Comparison of ENCODE assay signal across 15 mouse cellular contexts in the genomic region with DNA sequence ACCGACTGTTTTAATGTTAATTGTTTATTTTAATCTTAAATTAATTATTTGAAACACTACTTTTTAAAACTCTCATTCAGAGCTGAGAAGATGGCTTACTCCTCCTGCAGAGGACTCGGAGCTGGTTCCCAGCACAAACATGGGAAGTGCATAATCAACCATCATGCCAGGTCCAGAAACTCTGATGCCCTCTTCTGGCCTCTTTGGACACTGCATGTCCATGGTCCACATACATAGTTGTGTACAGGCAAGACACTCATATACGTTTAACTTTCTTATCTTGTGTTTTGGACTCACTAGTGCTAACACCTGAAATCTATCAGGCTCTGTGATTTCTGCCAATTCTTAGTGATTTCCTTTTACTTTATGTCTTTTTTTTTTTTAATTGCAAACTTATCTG. TPM values are rescaled to one million over a fixed set of nuclear protein-coding genes. Genes with fewer than 3 reads are reported as not detected.
DNase-seq lines count a peak whose midpoint lies in the region; ATAC-seq and TF ChIP-seq lines count a peak whose summit lies in the region.
"Had no signal": no experiment of that assay in that cellular context is flagged by ENCODE, and none has a peak within 500 bp of the region (broad histone marks: within the 10 kb centered on the region; RNA-seq: fewer than 3 reads in every experiment).

No protein-coding gene starts in this region.

- no peak overlapping the region for H3K9ac ChIP-seq in heart, adult 2 months (ENCODE audit: low read depth, low read length)
- no peak overlapping the region for H3K9ac ChIP-seq in stomach, postnatal 0 days (ENCODE audit: low read length)
- H3K9ac ChIP-seq: embryonic facial prominence, embryonic 13.5 days; heart, embryonic 12.5 days; midbrain, embryonic 13.5 days had no signal

- H3K36me3 ChIP-seq in heart, adult 2 months (ENCODE audit: control insufficient read depth, insufficient read depth, low read length) = no peaks in the 10 kb centered on the region
- H3K36me3 ChIP-seq in stomach, postnatal 0 days (ENCODE audit: control insufficient read depth, insufficient read depth, low read length) = no peaks in the 10 kb centered on the region
- H3K36me3 ChIP-seq: embryonic facial prominence, embryonic 13.5 days; heart, embryonic 12.5 days; hindbrain, embryonic 10.5 days; midbrain, embryonic 13.5 days had no signal

- H3K4me2 ChIP-seq in stomach, postnatal 0 days (replicated peaks; ENCODE audit: low read depth) = no peak overlapping the region
- H3K4me2 ChIP-seq: embryonic facial prominence, embryonic 13.5 days; heart, embryonic 12.5 days; midbrain, embryonic 13.5 days had no signal

- peak; percentile 33 for TF ChIP-seq CTCF in heart, adult 2 months (IDR thresholded peaks at IDR 0.05)
- TF ChIP-seq CTCF in stomach, postnatal 0 days (IDR thresholded peaks at IDR 0.05; ENCODE audit: low read depth) = peak; percentile 27
- TF ChIP-seq CTCF in cerebellum, adult 2 months (IDR thresholded peaks at IDR 0.05; ENCODE audit: borderline replicate concordance, insufficient read depth, low read depth, low read length) = no peak

- no peak for ATAC-seq in stomach, postnatal 0 days (ENCODE audit: low FRiP score, low TSS enrichment)
- ATAC-seq: midbrain, embryonic 13.5 days had no signal

- H3K27ac ChIP-seq in heart, adult 2 months = no peak overlapping the region
- no peak overlapping the region for H3K27ac ChIP-seq in stomach, postnatal 0 days (replicated peaks)
- no peak overlapping the region for H3K27ac ChIP-seq in cerebellum, adult 2 months (ENCODE audit: insufficient read depth, low read length)
- H3K27ac ChIP-seq: embryonic facial prominence, embryonic 13.5 days; hindbrain, embryonic 10.5 days; midbrain, embryonic 13.5 days had no signal

- 84% methylated on average over 3 of the region's 3 CpGs for WGBS in heart, adult 2 months
- 80% methylated on average over 3 of the region's 3 CpGs for WGBS in stomach, postnatal 0 days
- WGBS in cerebellum, adult 2 months = 91% methylated on average over 3 of the region's 3 CpGs

- no peak for DNase-seq in heart, adult 2 months
- DNase-seq in heart, adult 11 months = no peak
- DNase-seq in lung, postnatal 36 days = peak; percentile 3
- DNase-seq in lung, postnatal 14 days = no peak
- DNase-seq in MEL-GATA-1-ER (ENCODE audit: extremely low read depth, low read depth) = peak; percentile 6
- DNase-seq in stomach, postnatal 0 days (ENCODE audit: low spot score) = no peak
- no peak for DNase-seq in layer of hippocampus, postnatal 14 days (ENCODE audit: low spot score in 2 of 2)
- no peak for DNase-seq in cerebellum, adult 2 months
- DNase-seq: kidney, adult 8-10 months; lung, adult 2 months had no signal

- TF ChIP-seq EP300 in heart, adult 2 months (IDR thresholded peaks at IDR 0.05; ENCODE audit: insufficient read depth, low read depth, low read length) = no peak
- no peak for TF ChIP-seq EP300 in stomach, postnatal 0 days (optimal IDR thresholded peaks at IDR 0.05)

- no peaks in the 10 kb centered on the region for H3K9me3 ChIP-seq in stomach, postnatal 0 days (ENCODE audit: control insufficient read depth, low read length)
- H3K9me3 ChIP-seq: midbrain, embryonic 13.5 days had no signal

- H3K4me3 ChIP-seq in heart, adult 2 months = no peak overlapping the region
- H3K4me3 ChIP-seq in stomach, postnatal 0 days (ENCODE audit: low read depth, low read length) = no peak overlapping the region
- H3K4me3 ChIP-seq in cerebellum, adult 2 months (replicated peaks; ENCODE audit: insufficient read depth, low read depth, low read length) = no peak overlapping the region
- H3K4me3 ChIP-seq: embryonic facial prominence, embryonic 13.5 days; heart, embryonic 12.5 days; hindbrain, embryonic 10.5 days; midbrain, embryonic 13.5 days had no signal

- intact Hi-C loops in heart, adult 2 months (cut with DNase I) = no loop called here

- no peaks in the 10 kb centered on the region for H3K4me1 ChIP-seq in heart, adult 2 months (ENCODE audit: control insufficient read depth, insufficient read depth, low read length)
- H3K4me1 ChIP-seq in stomach, postnatal 0 days (replicated peaks; ENCODE audit: control insufficient read depth, insufficient read depth) = no peaks in the 10 kb centered on the region
- no peaks in the 10 kb centered on the region for H3K4me1 ChIP-seq in cerebellum, adult 2 months (ENCODE audit: control insufficient read depth, insufficient read depth, low read length)
- H3K4me1 ChIP-seq: embryonic facial prominence, embryonic 13.5 days; heart, embryonic 12.5 days; midbrain, embryonic 13.5 days had no signal

- no peak for TF ChIP-seq POLR2A in heart, adult 2 months (IDR thresholded peaks at IDR 0.05; ENCODE audit: insufficient read depth, low read depth, low read length)
- no peak for TF ChIP-seq POLR2A in cerebellum, adult 2 months (IDR thresholded peaks at IDR 0.05; ENCODE audit: borderline replicate concordance, insufficient read depth, low read length)

- no peaks in the 10 kb centered on the region for H3K79me2 ChIP-seq in heart, adult 2 months (replicated peaks; ENCODE audit: control insufficient read depth, insufficient read depth, low read length)

- H3K27me3 ChIP-seq in heart, adult 2 months (ENCODE audit: control insufficient read depth, insufficient read depth, low read length) = no peaks in the 10 kb centered on the region
- no peaks in the 10 kb centered on the region for H3K27me3 ChIP-seq in stomach, postnatal 0 days (ENCODE audit: control insufficient read depth, insufficient read depth, low read length)
- H3K27me3 ChIP-seq in cerebellum, adult 2 months (ENCODE audit: control insufficient read depth, insufficient read depth, low read length) = no peaks in the 10 kb centered on the region
- H3K27me3 ChIP-seq: embryonic facial prominence, embryonic 13.5 days; heart, embryonic 12.5 days; midbrain, embryonic 13.5 days had no signal

RNA-seq across cellular contexts. Expression of a gene that starts 57.8 kb away (rescaled TPM):
- under 1 TPM in 1 of 2 experiments, not detected in 1; 0.27 TPM for total RNA-seq in heart, adult 2 months (2021)
- polyA plus RNA-seq in heart, adult 2 months (2012; rRNA removed) = 0.33 and 0.67 TPM in 2 replicates
- 0.94 and 1.4 TPM in 2 replicates for polyA plus RNA-seq in stomach, postnatal 0 days (2015; fragmentation: Nextera tagmentation; extraction: Ambion mirVana)
- under 1 TPM; 0.21 to 0.71 TPM for total RNA-seq in layer of hippocampus, postnatal 14 days (2021)
- polyA plus RNA-seq in cerebellum, adult 2 months (2012; rRNA removed) = not detected in 2 replicates
- total RNA-seq: adrenal gland, adult 18-20 months had no signal
- polyA plus RNA-seq: midbrain, embryonic 13.5 days had no signal

Comparison
In these comparisons a context has a peak if more than half of its experiments do, and no peak if none do; other contexts are left out.
1. DNase-seq: peak in lung, postnatal 36 days (single experiment) and MEL-GATA-1-ER (single experiment); none in heart, adult 2 months (0 of 2), heart, adult 11 months (single experiment), lung, postnatal 14 days (single experiment), stomach, postnatal 0 days (single experiment), layer of hippocampus, postnatal 14 days (0 of 2) and cerebellum, adult 2 months (0 of 2).